Mouse (Mus musculus) activated CD4-positive, CD25-positive, alpha-beta regulatory T cell, adult 4 months (primary cell): ENCODE data around the gene Dync2li1. TPM values are rescaled to one million over a fixed set of nuclear protein-coding genes. Genes with fewer than 3 reads are reported as not detected.

Experiments
- ATAC-seq: one replicate; pipeline ENCODE4 v1.8.0; 2017
- polyA plus RNA-seq, 2 experiments: library from polyadenylated mRNA; unstranded; fragments of 100-300 nt; shearing (Covaris generic); gene quantifications; one replicate each; pipeline ENCODE4 v1.2.1; 2017

Dync2li1 gene
- polyA plus RNA-seq, 2 experiments from 2014 or later = 0.65 to 0.97 TPM

DNA sequence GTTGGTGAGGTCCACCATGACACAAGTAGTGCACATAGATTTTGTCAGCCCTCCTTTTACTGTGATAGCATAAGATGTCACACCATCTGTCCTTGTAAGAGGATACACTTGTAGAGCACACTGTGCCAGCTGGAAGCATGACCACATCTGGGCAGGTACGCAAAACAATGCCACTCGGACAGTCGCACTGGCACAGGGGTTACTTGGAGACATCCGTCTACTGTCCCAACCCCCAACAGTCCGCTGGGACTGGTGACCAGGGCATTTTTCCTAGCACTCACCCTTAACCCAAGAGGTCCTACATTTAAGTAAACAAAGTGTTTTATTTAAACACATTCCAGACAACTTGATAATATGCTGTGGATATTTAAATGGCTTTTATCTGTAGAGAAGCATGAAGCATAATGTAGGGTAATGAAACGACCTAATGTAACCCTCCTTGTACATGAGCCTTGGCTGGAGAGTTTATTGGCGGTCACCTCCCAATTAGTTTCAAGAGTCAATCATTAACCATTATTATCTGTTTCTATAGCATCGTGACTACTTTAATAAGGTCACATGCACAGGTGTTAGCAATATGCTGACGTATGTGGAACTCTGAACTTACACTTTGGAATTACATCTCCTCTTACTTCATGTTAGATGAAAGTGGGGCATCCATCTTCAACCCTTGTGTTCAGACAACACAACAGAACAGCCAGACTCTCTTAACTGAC is 24.2 kb downstream of the Dync2li1 start:
- ATAC-seq = no peak

DNA sequence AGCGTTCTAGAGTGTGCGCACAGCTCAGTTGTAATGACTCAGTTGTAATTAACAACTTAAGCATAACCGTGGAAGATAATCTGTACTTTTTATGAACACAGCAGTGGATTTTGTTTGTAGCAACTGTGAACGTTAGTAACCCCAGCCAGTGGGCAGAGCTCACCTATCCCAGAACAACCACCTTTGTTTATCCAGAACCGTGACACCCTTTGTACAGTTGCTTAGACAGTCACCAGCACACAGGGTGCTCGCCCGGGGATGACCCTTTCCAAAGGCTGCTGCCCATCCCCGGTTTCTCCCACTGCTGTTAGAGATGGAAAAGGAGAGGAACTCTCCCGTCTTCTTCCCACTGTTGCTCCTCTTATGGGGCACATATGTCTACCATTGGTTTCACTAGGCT is 27.2 kb downstream of the Dync2li1 start:
- ATAC-seq = no peak

DNA sequence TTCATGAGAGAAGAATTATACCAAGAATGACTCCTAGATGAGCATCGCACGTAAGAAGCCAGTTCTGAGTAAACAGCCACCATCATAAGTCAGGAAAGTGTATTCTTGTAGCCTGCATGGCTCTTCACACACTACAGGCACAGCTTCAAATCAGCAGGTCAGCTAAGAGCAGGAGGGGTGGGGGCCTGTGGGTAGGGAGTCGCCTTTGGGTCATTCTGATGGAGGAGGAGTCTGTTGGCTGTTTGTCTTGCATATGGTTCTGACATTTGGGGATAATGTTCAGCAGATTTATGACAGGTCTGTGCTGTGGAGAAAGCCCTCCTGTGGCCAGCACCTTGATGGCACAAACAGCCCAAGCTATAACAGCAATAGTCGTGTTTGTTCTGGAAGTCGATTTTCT is 29.9 kb downstream of the Dync2li1 start:
- no peak for ATAC-seq

DNA sequence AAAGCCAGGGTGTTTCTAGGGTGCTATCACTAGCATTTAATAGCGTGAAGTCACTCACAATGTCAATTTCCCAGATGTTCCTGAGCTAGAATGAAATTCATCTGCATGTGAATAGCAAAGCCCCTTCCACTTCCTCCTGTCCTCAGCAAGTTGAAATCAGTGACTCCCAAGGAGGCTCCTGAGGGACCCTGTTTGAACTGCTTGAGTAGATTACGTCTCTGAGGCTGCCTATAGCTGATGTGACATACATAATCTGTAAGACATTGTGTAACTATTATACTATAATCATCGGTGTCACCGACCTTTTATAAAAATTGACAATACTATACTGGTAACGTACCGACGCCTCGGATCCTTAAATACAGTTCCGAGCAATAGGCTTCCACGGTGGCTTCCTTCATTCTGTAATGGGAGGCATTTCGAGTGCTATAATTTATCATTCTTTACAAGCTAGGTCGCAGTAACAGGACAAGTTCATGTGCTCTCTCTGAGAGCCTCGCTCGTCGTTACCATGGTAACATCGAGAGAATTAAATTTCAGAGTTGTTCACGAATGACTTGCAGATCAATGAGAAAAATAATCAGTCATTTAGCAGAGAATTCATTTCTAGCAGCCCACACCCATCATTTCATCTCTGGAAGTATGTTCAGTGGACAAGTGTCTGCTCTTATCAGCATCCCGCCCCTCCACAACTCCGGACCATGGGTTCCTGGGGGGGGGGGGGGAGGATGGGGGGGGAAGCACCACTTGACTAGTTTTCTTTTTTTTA is 30.5 kb downstream of the Dync2li1 start:
- ATAC-seq = no peak

DNA sequence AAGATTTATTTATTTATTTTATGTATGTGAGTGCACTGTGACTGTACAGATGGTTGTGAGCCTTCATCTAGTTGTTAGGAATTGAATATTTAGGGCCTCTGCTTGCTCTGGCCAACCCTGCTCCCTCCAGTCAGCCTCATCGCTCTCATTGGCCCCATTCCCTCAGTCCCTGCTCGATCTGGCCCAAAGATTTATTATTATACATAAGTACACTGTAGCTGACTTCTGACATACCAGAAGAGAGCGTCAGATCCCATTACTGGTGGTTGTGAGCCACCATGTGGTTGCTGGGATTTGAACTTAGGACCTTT is 31.1 kb downstream of the Dync2li1 start:
- ATAC-seq = no peak

DNA sequence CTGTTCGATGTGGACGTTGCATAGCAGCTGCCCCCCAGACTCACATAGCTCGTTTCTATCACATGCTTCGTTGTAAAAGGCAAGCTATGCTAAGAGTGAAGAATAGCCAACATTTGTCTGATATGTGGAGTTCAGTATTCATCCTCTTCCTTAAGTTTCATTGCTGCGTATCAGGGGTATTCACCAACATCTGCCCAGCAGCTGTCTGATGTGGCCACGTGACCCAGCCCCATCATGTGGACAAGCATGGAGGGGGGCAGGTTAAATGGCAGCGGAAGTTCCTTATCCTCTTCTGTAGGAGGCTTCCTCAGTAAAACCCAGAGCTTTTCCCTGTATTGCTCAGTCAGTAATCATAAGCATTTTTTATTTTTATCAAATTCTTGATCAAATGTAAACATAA is 31.5 kb downstream of the Dync2li1 start:
- ATAC-seq = no peak

DNA sequence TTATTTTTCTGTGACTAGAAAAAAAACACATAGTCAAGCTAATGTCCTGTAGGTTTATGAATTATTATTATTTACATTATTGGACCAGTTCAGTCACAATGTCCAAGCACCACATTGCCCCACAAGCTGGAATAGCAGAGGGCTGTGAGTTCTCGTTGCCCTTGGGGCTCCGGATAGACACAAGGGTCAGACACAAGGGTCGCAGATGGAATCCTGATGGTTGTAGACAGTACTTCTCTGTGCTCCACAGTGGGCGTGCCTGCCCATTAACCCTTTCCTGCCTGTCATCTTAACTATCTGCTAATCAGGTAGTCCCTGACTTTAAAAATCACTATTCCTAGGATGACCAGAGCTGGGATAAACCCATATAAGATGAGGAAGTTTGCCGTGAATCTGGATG is 31.9 kb downstream of the Dync2li1 start:
- ATAC-seq = no peak

DNA sequence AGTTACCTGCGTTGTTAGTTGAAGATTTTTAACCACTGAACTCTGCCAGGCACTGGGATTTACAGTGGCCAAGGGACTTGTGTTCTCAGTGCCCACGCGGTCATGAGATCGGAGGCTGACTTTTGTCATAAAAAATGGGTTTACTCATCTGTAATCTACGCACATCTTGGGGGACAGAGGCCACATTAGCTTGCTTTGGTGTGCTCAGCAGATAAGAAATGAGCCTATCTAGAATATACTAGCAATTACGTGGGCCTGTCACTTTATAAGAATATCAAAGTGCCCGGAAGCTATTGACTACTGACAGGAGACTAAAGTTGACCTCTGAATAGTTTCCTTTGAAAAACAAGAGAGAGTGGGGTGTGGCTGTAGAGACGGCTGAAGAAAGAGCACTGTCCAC is 32.7 kb downstream of the Dync2li1 start:
- ATAC-seq = no peak

DNA sequence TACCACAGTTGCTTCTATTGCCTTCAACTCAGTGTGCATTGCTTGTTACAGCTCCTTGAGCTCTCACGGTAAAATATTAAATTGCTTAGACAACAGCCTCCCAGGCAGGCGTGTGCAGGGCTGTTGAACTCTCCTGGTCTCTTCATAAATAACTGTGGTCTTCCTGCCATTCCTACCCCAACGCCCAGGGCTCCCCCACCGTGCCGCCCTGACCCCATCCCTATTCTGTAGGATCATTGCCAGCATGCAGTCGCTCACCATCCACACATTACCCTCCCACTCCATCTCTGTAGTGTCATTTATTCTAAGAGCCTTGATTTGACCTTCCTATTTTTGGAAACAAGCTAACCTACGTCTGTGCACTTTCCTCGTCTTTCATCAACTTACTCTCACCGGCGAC is 38.8 kb downstream of the Dync2li1 start:
- ATAC-seq = no peak

DNA sequence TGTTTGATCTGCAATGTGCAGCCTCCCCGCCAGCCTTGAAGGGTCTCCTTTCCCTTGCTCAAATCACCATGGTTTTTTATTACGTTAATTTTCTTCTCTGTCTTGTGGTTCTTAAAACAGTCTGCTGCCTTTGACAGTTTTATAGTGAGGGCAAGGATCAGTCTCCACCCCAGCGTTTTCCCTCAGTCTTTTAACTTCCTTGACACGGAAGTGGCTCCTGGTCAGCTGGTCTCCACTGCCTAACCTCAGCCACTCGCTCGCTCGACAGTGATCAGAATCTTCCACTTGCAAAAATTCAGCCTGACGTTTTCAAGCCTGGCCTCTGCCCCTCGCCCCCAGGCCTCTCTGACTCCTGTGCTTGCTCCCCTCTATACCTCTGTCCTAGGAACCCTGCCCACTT is 39.4 kb downstream of the Dync2li1 start:
- ATAC-seq = no peak

DNA sequence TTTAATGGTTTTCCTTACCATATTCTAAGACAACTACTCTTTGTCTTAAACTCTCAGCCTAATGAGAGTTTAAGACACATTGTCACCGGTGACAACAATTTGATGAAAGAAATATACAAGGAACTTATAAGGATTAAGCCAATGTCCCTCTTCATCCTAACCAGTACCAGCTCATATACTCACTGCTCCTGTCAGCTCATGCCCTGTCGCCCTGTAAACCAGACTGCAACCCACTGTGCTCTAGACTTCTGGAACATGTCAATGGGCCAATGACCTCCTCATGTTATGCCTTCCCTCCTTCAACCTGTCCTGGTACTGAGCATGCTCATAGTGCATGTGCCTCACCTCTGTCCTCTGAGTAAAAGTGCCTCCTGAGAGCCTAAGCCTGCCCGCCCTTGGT is 41.6 kb downstream of the Dync2li1 start:
- no peak for ATAC-seq

DNA sequence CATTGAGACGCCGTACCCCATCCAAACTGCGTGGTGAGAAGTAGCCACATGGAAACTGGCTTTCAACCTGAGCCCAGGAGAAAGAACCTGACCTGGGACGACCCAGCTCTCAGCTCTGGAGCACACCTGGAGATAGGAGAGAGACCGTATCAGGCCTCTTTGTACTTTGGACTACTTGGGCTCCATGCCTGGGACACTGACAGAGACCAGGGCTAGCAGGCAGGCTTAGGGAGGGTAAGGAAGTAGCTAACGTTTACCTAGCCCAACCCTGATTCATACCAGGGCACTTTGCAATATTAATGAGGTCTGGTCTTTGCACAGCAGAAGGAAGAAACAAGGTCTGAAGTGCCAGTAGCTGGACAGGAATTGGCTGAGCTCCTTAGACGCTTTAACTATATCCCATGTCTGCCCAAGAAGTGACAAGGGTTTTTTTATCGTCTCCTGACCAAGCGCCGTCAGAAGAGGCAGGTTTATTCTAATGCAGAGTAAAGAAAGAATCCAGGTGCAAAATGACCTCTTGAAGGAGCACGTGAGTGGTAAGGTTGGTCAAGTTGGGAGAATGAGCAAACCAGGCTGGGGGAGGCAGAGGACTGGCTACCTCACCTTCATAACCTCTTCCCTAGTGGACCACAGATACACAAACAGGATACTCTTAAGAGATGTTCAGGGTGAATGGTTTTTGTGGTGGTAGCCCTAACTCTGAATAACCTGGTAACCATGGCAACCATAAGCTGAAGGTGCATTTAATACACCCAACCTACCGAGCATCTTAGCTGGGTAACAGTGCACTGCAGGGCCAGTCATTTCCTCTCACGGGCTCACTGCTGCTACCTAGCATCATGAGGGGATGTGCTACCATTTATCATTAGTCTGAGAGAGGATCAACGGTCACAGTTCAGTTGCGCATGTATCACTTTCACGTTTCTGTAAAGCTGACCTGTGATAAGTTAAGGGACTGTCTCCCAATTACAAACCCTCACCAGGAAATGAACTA is 46.4 kb downstream of the Dync2li1 start:
- no peak for ATAC-seq

DNA sequence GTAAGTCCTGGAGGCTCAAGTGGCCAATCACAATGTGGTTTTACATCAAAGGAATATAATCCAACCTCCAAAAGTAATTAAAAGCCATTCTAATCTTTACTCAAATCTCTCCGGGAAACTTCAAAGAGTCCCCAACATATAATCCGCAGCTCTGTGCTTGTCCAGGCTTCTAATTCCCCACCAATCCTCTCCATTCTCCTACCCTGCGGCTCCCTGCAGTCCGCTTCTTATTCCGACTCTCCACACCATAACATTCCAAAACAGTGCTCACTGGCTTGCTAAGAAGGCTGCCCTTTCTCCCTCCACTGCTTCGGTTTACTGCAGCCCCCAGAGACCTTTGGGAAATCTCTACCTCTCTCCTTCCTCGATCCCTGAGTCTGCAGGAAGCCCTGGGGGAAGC is 47.8 kb downstream of the Dync2li1 start:
- no peak for ATAC-seq

DNA sequence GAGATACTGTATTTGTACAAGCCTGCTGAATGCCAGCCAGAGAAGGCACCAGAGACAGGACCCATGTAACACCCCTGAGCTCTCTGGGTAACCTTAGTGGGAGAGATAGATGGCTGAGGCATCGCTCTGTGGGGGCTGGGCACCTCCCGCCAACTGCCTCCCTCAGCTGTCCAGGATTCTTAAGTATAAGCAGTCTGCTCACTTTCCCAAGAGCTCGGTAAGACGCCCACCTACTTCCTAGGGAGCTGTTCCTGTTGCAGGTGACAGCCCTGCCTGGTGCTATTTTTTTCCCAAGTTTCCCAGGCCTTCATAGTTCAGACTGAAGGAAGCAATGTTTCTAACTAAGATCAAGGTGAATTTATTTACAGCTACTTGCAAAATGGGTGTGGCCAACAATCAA is 48.9 kb downstream of the Dync2li1 start:
- ATAC-seq = no peak

DNA sequence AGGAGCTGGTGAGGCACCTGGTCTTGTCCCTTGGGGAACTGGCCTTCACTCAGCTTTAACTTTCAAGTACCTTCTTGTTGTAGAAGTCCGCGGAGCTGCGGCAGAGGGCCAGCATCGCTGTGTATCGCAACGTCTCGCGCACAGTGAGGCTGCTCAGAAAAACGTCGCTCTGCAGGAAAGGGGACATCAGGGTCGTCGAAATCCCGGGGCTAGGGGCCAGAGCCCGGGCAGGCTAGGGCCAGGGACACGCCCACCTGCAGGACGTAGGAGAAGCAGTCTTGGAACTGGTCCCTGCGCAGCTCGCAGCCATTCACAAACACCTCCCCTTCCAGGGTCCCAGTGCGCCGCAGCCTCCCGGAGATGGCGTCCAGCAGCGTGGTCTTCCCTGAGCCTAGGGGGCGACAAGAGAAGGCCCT is 49.7 kb downstream of the Dync2li1 start, which contains the start of gene Abcg8:
Gene Abcg8 (plus strand): TSS at position 352 of the 416 bp plus-strand sequence.
- no peak for ATAC-seq

DNA sequence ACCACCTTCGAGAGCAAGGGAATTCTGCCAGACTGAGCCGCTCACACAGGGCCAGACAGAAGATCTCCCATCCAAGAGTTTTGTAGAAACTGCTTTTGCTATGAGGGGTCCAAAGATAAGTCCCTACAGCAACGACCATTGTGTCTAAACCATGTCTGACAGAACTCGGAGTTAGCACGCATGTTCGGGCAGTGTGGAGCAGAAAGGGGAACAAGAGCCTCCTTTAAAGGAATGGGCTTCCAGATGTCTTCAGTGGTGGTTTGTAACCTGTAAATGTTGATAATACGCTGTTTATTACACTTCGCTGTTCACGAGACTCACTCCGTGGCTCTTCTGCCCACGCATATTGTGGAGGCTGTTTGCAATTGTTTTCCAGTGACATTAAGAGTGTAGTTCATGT is 51.3 kb downstream of the Dync2li1 start:
- no peak for ATAC-seq

DNA sequence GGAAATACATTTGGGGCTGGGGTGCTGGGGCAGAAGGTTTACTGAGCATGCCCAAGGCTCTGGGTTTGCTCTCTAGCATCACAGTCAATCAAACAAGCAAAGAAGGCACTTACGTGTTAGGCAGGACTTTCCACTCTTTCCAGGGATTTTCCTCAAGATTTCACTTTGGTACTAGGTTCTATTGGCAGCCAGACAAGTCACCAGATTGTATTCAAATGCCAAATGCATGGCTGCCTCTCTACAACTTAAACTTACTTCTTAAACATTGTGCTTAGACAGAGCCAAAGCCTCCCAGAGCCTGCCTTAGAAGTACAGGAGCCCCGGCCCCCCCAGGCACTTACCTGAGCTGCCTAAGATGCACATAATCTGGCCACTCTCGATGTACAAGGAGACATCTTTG is 55.4 kb downstream of the Dync2li1 start:
- no peak for ATAC-seq

DNA sequence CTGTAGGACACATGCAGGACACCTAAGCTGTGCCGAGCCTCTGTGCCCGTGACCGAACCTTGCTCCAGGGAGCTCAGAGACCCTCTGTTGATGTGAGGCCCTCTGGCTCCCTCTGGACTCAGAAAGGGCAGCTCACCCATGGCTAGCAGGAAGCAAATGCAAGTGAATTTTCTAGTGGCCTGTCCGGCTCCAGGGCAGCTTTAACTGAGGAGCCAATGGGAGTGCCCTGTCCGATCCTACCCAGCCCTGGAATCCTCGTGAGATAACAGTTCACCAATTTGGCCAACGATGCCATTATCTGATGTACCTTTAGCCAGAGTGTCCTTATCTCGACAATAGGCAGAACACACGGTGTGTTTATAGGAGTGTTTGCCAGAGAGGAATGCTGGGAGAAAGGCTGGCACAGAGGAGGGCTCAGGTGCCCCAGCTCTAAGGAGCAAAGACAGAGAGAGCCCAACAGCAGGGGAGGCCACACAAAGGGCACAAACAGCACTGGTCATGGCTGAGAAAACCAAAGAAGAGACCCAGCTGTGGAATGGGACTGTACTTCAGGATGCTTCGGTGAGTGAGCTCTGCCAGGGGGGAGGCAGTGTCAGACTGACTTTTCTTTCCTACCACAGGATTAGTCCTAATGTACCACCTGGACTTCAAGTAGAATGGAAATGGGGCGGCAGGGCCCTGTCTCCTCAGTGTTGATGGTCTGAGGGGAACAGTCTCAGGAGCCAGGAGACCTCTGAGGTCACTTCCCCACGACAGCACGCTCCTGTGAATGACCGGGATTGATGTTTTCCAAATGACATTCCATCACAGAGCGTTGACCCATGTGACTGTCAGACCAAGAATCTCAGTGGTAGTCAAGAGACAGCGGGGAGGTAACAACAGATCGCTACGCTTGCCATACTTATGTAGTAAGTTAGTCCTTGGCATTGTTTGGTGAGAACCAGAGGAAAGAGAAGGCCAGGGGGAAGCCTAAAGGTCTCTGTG is 56.7 kb downstream of the Dync2li1 start, which contains the start of gene Abcg5:
Gene Abcg5 (minus strand): TSS at position 278 of the 984 bp plus-strand sequence.
- no peak for ATAC-seq

DNA sequence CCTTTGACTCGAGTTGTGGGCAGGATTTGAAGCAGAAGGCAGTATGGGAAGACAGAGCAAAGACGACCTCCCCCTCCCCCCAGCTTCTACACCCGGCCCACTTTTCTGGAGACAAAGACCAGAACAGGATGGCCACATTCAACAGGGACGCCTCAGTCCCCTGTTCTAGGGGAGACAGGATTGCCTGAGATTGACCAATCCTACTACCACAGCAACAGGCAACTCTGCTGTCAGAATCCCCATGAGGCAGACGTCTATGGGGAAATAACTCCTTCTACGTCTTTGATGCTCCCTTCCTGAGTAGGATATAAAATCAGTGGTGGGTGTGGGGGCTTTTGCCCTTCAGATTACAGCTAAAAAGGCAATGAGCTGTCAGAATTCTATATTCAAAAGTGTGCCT is 58.0 kb downstream of the Dync2li1 start:
- no peak for ATAC-seq

DNA sequence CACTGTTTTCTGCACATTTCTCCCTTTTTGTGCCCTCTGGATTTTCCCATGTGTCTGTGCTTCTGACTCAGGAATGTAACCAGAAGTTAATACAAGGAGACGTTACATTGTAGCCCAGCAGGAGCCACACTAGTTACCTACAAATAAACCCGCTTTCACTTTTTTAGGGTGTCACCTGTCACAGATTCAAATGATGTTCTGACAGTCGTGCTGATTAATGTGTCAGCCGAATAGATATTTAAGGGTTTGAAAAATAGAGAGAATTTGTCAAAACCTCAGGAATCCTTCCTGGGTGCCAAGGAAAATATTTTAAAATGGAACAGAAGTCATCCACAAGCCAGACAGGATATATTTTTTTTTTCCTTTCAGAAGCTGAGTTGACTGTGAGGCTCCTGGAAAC is 59.0 kb downstream of the Dync2li1 start:
- ATAC-seq = no peak

DNA sequence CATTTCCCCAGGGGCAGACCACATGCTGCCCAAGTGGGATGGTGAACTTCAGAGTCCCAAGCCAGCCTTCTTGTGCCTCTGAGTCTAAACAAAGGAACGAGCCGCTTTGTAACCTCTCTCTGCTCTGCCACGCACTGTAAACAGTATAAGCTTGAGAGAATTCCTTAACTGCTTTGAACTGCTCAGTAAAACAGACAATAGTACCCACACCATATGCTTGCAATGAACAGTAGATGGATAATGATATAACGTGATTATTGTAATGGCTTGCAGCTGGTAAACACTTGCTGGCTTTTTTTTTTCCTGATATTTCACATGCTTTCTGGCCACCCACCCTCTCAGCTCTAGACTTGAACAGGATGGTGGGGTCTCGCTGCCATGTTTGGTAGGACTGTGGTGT is 61.7 kb downstream of the Dync2li1 start:
- no peak for ATAC-seq

DNA sequence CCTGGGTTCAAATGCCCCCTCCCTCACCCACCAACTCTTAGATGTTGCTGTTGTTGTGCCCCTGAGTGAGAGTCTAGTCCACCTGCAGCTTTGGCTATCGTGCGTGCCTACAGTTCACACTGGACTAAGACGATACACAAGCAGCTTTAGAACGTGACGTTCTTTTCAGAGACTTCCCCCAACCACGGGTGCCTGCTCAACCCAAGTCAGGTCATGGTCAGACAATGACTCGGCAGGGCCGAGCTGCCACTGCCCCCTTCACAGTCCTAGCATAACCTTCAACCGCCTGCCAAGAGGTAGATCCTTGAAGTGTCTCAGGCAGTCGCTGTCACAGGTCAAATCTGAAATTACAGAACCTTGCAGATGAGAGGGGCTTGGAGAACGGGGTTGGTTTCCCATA is 62.5 kb downstream of the Dync2li1 start:
- ATAC-seq = no peak
